Mouse (Mus musculus): Measurements from ENCODE around the gene Alox12b. TPM values are rescaled to one million over a fixed set of nuclear protein-coding genes. Genes with fewer than 3 reads are reported as not detected.

Alox12b gene
- polyA plus RNA-seq, 1 experiment from 2014 or later: not detected

DNA sequence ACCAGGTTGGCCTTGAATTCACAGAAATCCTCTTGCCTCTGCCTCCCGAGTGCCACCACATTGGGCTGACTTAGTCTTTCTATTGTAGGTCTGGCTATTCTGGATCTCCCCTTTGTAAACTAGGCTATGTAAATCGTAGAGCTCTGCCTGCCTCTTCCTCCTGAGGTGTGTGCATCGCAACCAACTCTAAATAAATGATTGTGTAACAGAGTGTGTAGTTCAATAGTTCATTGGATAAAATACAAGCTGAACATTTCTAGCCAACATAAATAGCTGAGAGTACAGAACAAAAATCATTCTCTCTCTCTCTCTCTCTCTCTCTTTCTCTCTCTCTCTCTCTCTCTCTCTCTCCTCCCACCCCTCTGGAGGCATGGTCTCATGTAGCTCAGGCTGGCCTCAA lies 42.2 kb upstream of the Alox12b start:
- Histone ChIP-seq H3K4me3 (ENCODE audit: low read depth, low read length) (no peak overlapping the region), H3K27ac (ENCODE audit: low read length) (no peak overlapping the region), H3K4me1 (ENCODE audit: control insufficient read depth, insufficient read depth, low read length) (peaks cover 7% of the 10 kb centered on the region; the same call in 1 of the 2 replicates), H3K9me3 (ENCODE audit: control insufficient read depth, low read depth, low read length) (no peaks in the 10 kb centered on the region), H3K4me2 (replicated peaks; ENCODE audit: low read depth, low read length) (no peak overlapping the region), H3K36me3 (ENCODE audit: control insufficient read depth, insufficient read depth, low read length) (0 out of 2 replicates have a peak, but pooled peaks cover under 1% of the 10 kb centered on the region), H3K9ac (replicated peaks; ENCODE audit: low read depth, low read length) (no peak overlapping the region), H3K27me3 (ENCODE audit: control insufficient read depth, insufficient read depth, low read length) (no peaks in the 10 kb centered on the region)
- no peak for ATAC-seq (ENCODE audit: insufficient number of reproducible peaks, insufficient read depth, low FRiP score, low read depth)
- 81% methylated on average over 3 of the region's 3 CpGs for WGBS

DNA sequence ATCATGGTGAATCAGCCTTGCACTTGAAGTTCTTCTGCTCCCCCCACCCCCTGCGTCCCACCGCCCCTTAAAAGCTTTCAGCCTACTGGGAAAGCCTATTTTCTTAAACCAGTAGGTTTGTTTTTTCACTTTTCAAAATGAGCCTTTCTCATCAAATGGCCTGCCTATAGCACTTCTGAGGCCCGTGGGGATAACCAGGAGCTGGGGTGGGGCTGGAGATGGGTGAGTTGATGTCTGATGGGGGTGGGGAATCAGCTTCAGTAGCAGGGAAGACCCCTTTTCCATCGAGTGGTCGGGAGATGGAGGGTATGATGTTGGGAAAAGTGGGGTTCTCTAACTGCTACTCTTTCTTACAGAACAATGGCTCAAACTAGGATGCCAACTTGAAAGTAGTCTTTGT lies 39.9 kb upstream of the Alox12b start:
- H3K27me3 ChIP-seq (ENCODE audit: control insufficient read depth, insufficient read depth, low read length): no peaks in the 10 kb centered on the region
- H3K4me1 ChIP-seq (ENCODE audit: control insufficient read depth, insufficient read depth, low read length): peaks cover 17% of the 10 kb centered on the region
- H3K4me3 ChIP-seq (ENCODE audit: low read depth, low read length): no peak overlapping the region
- H3K36me3 ChIP-seq (ENCODE audit: control insufficient read depth, insufficient read depth, low read length): no peaks in the 10 kb centered on the region
- H3K9ac ChIP-seq (replicated peaks; ENCODE audit: low read depth, low read length): no peak overlapping the region
- ATAC-seq (ENCODE audit: insufficient number of reproducible peaks, insufficient read depth, low FRiP score, low read depth): no peak
- peak overlapping the region; percentile 94 for H3K4me2 ChIP-seq (replicated peaks; ENCODE audit: low read depth, low read length)
- H3K27ac ChIP-seq (ENCODE audit: low read length): no peak overlapping the region
- WGBS: 41% methylated on average over 5 of the region's 5 CpGs
- no peaks in the 10 kb centered on the region for H3K9me3 ChIP-seq (ENCODE audit: control insufficient read depth, low read depth, low read length)

DNA sequence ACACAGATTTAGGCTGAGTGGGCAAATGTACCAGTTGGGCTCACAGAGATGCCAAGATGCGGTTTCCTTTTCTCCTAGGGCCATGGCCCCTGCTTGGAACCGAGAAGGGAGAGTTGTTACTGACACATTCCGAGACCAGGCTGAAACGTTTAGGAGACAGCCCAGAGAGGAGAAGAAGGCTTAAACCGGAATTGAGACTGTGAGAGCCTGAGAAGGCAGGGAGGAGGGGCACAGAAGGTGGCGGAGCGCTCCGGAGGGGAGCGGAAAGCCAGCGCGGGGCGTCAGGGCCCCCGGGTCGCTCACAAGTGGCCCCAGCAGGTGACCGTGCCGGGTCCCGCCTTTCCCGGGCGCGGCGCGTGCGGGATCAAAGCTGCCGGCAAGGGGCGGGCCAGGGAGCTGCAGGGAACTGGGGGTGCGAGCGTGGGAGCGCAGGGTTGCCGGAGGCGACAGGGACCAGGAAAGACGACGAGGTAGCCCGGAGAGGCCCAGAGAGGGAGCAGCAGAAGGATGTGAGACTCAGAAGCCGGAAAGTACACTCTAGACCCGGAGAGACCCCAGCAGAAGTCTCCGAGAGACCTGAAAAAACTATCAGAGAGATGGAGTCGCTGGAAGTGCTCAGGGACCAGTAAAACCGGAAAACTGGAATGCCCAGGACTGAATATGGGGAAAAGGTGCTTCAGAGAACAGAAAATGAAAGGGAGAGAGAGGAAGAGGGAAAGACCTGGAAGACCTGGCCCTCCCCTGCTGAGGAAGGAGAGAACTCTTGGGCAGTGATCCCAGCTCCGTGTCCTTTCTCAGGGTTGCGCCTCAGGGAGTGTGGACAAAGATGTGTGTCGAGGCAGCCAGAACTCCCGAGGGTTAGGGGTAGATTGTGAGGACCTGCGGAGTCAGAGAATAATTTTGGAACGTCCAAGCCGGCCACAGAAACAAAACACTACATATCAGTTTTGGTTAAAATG lies 38.8 kb upstream of the Alox12b start:
- Histone ChIP-seq H3K9me3 (ENCODE audit: control insufficient read depth, low read depth, low read length) (no peaks in the 10 kb centered on the region), H3K27ac (ENCODE audit: low read length) (peak overlapping the region; percentile 62), H3K27me3 (ENCODE audit: control insufficient read depth, insufficient read depth, low read length) (no peaks in the 10 kb centered on the region), H3K4me1 (ENCODE audit: control insufficient read depth, insufficient read depth, low read length) (peaks cover 17% of the 10 kb centered on the region), H3K36me3 (ENCODE audit: control insufficient read depth, insufficient read depth, low read length) (no peaks in the 10 kb centered on the region), H3K4me3 (ENCODE audit: low read depth, low read length) (peak overlapping the region; percentile 71), H3K9ac (replicated peaks; ENCODE audit: low read depth, low read length) (peak overlapping the region; percentile 54), H3K4me2 (replicated peaks; ENCODE audit: low read depth, low read length) (peak overlapping the region; percentile 94)
- WGBS: under 1% methylated on average over 45 of the region's 45 CpGs
- peak; percentile 26; the same call in 1 of the 2 replicates for ATAC-seq (ENCODE audit: insufficient number of reproducible peaks, insufficient read depth, low FRiP score, low read depth)

DNA sequence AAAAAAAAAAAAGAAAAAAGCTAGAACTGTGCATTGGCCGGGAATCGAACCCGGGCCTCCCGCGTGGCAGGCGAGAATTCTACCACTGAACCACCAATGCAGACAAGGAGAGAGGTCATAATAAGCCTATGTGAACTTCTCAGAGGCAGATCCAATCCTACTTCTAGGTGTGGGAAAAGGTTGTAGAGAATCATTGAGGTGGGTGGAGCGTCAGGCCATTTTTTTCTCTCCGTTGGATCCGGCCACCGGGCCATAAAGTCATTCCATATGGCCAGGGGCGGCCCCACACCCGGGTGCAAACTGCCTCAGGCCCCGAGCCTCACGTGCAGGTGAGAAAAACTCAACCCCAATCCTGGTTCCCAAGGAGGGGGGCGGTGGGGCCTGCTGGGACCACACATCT lies 38.0 kb upstream of the Alox12b start:
- no peaks in the 10 kb centered on the region for H3K9me3 ChIP-seq (ENCODE audit: control insufficient read depth, low read depth, low read length)
- H3K27me3 ChIP-seq (ENCODE audit: control insufficient read depth, insufficient read depth, low read length): no peaks in the 10 kb centered on the region
- peak overlapping the region; percentile 71 for H3K4me3 ChIP-seq (ENCODE audit: low read depth, low read length)
- H3K9ac ChIP-seq (replicated peaks; ENCODE audit: low read depth, low read length): no peak overlapping the region
- H3K4me2 ChIP-seq (replicated peaks; ENCODE audit: low read depth, low read length): peak overlapping the region; percentile 94
- no peak overlapping the region; the same call in 1 of the 2 replicates for H3K27ac ChIP-seq (ENCODE audit: low read length)
- no peak for ATAC-seq (ENCODE audit: insufficient number of reproducible peaks, insufficient read depth, low FRiP score, low read depth)
- peaks cover 17% of the 10 kb centered on the region for H3K4me1 ChIP-seq (ENCODE audit: control insufficient read depth, insufficient read depth, low read length)
- 1% methylated on average over 15 of the region's 15 CpGs for WGBS
- H3K36me3 ChIP-seq (ENCODE audit: control insufficient read depth, insufficient read depth, low read length): no peaks in the 10 kb centered on the region

DNA sequence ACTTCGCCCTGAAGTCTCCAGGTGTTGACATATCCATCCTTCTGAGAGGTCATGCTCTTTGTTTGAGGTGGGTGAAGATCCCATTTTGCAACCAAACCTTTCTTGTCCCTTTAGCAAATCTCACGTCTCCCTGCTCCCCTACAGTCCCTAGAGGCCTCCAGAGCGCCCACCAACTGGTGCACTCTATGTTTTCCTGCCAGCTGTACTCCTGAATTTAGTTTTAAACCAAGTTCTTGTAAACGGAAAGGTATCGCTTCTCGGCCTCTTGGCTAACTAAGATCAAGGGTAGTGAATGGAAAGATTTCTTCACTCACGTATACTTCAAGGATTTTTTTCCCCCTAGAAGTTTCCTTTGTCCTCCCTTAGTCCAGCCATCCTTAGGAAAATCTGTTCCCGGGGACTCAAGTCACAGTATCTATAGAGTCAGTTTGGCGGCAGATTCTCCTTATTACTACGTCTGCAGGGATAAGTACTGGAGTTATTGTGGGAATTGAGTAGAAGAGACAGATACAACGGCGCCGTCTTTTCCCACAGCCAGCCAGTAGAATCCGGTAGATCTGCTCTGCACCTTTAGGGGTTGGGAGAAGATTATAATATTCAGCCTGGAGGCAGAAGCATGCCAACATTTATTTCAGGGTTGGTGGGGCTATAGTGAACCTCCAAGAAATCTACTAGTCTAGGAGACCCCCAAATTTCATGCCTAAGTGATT lies 37.2 kb upstream of the Alox12b start:
- peak overlapping the region; percentile 94 for H3K4me2 ChIP-seq (replicated peaks; ENCODE audit: low read depth, low read length)
- no peaks in the 10 kb centered on the region for H3K36me3 ChIP-seq (ENCODE audit: control insufficient read depth, insufficient read depth, low read length)
- 46% methylated on average over 14 of the region's 14 CpGs for WGBS
- H3K4me3 ChIP-seq (ENCODE audit: low read depth, low read length): peak overlapping the region; percentile 70
- no peaks in the 10 kb centered on the region for H3K9me3 ChIP-seq (ENCODE audit: control insufficient read depth, low read depth, low read length)
- H3K9ac ChIP-seq (replicated peaks; ENCODE audit: low read depth, low read length): no peak overlapping the region
- H3K27me3 ChIP-seq (ENCODE audit: control insufficient read depth, insufficient read depth, low read length): no peaks in the 10 kb centered on the region
- H3K27ac ChIP-seq (ENCODE audit: low read length): no peak overlapping the region
- peaks cover 17% of the 10 kb centered on the region for H3K4me1 ChIP-seq (ENCODE audit: control insufficient read depth, insufficient read depth, low read length)
- ATAC-seq (ENCODE audit: insufficient number of reproducible peaks, insufficient read depth, low FRiP score, low read depth): no peak

DNA sequence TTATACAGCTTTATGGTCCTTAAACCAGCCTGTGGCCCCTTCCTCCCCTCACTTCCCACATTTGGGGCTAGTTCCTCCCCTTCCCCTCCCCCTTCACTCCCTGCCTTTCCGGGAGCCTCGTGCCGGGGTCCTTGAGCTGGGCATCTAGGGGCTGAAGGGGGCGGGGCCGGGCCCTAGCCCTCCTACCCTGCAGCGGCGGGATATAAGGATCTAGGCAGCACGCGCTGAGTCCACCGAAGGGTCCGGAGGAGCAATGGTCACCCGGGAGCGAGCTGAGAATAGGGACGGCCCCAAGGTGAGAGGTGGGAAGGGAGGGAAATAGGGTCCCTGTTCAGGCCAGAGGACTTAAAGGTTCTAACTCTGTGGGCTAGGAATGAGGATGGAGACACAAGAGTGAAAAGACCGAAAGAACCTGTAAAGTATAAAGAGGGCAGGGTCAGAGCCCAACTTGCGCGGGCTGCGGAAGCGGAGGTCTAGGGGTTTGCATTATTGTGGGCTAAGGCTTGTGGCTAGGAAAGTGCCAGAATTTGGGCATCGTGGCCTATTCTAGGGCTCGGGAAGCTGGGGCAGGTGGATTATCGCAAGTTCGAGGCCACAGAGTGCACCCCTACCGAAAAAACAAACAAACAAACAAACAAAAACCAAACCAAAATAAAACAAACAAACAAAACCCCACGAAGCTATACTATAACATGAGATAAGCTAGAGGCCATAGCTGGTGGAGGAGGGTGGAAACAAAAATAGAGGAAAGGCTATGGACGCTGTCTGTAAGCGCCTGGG lies 36.4 kb upstream of the Alox12b start, which contains the start of gene Hes7:
Gene Hes7 (plus strand): TSS at position 184 of the 780 bp plus-strand sequence.
- H3K9ac ChIP-seq (replicated peaks; ENCODE audit: low read depth, low read length): no peak within 1 kb of the TSS; the same call in none of the 2 replicates
- 2% methylated on average over 27 of the region's 27 CpGs for WGBS
- no peaks in the 10 kb centered on the region for H3K9me3 ChIP-seq (ENCODE audit: control insufficient read depth, low read depth, low read length)
- no peaks in the 10 kb centered on the region for H3K27me3 ChIP-seq (ENCODE audit: control insufficient read depth, insufficient read depth, low read length)
- peak within 1 kb of the TSS; percentile 94 for H3K4me2 ChIP-seq (replicated peaks; ENCODE audit: low read depth, low read length)
- peaks cover 17% of the 10 kb centered on the region for H3K4me1 ChIP-seq (ENCODE audit: control insufficient read depth, insufficient read depth, low read length)
- peak within 1 kb of the TSS; percentile 71 for H3K4me3 ChIP-seq (ENCODE audit: low read depth, low read length)
- no peak within 1 kb of the TSS for H3K27ac ChIP-seq (ENCODE audit: low read length)
- no peak for ATAC-seq (ENCODE audit: insufficient number of reproducible peaks, insufficient read depth, low FRiP score, low read depth)
- H3K36me3 ChIP-seq (ENCODE audit: control insufficient read depth, insufficient read depth, low read length): no peaks in the 10 kb centered on the region

DNA sequence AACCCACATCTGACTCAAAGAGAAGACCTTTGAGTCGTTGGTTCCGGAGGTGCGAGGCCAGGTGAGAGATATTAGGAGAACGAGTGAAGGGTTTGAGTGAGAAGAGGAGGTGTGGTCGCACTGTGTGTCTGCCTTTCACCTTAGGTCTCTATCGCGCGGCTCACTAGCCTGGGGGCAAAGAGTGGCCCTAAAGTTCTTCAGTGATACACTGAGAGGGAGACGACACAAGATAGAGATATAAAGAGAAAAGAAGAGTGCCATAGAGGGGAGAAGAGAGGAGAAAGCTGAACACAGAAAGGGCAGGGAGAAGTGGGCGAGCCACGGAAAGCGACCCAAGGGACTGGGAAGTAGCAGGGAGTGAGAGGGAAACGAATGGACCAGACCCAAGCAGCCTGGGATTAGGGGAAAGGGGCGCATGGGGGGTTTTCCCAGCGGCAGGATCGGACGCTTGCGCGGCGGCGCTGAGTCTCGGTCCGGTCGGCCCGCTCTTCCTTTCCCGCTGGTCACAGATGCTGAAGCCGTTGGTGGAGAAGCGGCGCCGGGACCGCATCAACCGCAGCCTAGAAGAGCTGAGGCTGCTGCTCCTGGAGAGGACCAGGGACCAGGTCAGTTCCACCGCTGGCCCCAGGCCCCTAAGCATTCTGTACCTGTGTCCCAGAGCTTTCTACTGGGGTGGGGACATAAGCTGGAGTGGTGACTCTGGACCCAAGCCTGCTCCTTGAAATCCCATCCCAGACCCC lies 35.6 kb upstream of the Alox12b start:
- Histone ChIP-seq H3K4me1 (ENCODE audit: control insufficient read depth, insufficient read depth, low read length) (peaks cover 17% of the 10 kb centered on the region), H3K27me3 (ENCODE audit: control insufficient read depth, insufficient read depth, low read length) (no peaks in the 10 kb centered on the region), H3K27ac (ENCODE audit: low read length) (no peak overlapping the region), H3K4me2 (replicated peaks; ENCODE audit: low read depth, low read length) (peak overlapping the region; percentile 94), H3K36me3 (ENCODE audit: control insufficient read depth, insufficient read depth, low read length) (no peaks in the 10 kb centered on the region), H3K9ac (replicated peaks; ENCODE audit: low read depth, low read length) (no peak overlapping the region; the same call in 1 of the 2 replicates), H3K4me3 (ENCODE audit: low read depth, low read length) (peak overlapping the region; percentile 70), H3K9me3 (ENCODE audit: control insufficient read depth, low read depth, low read length) (no peaks in the 10 kb centered on the region)
- under 1% methylated on average over 33 of the region's 33 CpGs for WGBS
- ATAC-seq (ENCODE audit: insufficient number of reproducible peaks, insufficient read depth, low FRiP score, low read depth): no peak

Measured in stomach, embryonic 14.5 days (tissue).